Comparison of ENCODE assay signal across 24 mouse cellular contexts in genomic region chr4:149730827-149731226, GRCm38 (mm10). TPM values are rescaled to one million over a fixed set of nuclear protein-coding genes. Genes with fewer than 3 reads are reported as not detected.
DNase-seq lines count a peak whose midpoint lies in the region; ATAC-seq lines count a peak whose summit lies in the region.
"Had no signal": no experiment of that assay in that cellular context is flagged by ENCODE, and none has a peak within 500 bp of the region (broad histone marks: within the 10 kb centered on the region; RNA-seq: fewer than 3 reads in every experiment).

No protein-coding gene starts in this region.

- no peak overlapping the region for H3K9ac ChIP-seq in heart, embryonic 15.5 days
- no peak overlapping the region for H3K9ac ChIP-seq in kidney, embryonic 16.5 days (replicated peaks; ENCODE audit: low read length)
- H3K9ac ChIP-seq: embryonic facial prominence, embryonic 12.5 days; heart, embryonic 12.5 days; hindbrain, embryonic 15.5 days; liver, embryonic 13.5 days had no signal

- peaks cover 47% of the 10 kb centered on the region for H3K36me3 ChIP-seq in heart, embryonic 15.5 days
- peaks cover 42% of the 10 kb centered on the region for H3K36me3 ChIP-seq in kidney, embryonic 16.5 days (ENCODE audit: insufficient read depth, low read length)

- H3K4me1 ChIP-seq in heart, embryonic 15.5 days (replicated peaks) = peaks cover 61% of the 10 kb centered on the region
- H3K4me1 ChIP-seq in kidney, embryonic 16.5 days (ENCODE audit: insufficient read depth, low read length) = peaks cover 35% of the 10 kb centered on the region

- no peaks in the 10 kb centered on the region for H3K9me3 ChIP-seq in heart, embryonic 15.5 days (replicated peaks)
- H3K9me3 ChIP-seq in kidney, embryonic 16.5 days (ENCODE audit: low read length) = no peaks in the 10 kb centered on the region
- H3K9me3 ChIP-seq: embryonic facial prominence, embryonic 12.5 days; G1E; heart, embryonic 12.5 days; hindbrain, embryonic 15.5 days; liver, embryonic 13.5 days had no signal

- H3K4me3 ChIP-seq in heart, embryonic 15.5 days = no peak overlapping the region
- H3K4me3 ChIP-seq in kidney, embryonic 16.5 days (ENCODE audit: low read length) = no peak overlapping the region
- H3K4me3 ChIP-seq: embryonic facial prominence, embryonic 12.5 days; heart, embryonic 12.5 days; hindbrain, embryonic 15.5 days; liver, embryonic 13.5 days had no signal

- intact Hi-C loops in heart, postnatal 10 days (cut with DNase I) = no loop called here

- no peak for DNase-seq in heart, postnatal 10 days
- no peak for DNase-seq in kidney, adult 18-20 months
- DNase-seq in ES-CJ7 (ENCODE audit: low read depth, low spot score) (peak; percentile 59), R1 (ENCODE audit: low read depth, low spot score) (peak; percentile 82)
- no peak for DNase-seq in spleen, postnatal 14 days (ENCODE audit: low spot score in 2 of 2)
- DNase-seq: adrenal gland, postnatal 36 days; cerebellum, adult 18-20 months; gastrocnemius, postnatal 25 days; kidney, adult 11 months; kidney, postnatal 4 days; layer of hippocampus, adult 9-11 months; liver, embryonic 13.5 days; lung, postnatal 10 days; midbrain, embryonic 14.5 days; right cerebral cortex, postnatal 25 days; thymus, adult 2 months had no signal

- 60% methylated on average over 7 of the region's 7 CpGs for WGBS in heart, embryonic 15.5 days
- WGBS in kidney, embryonic 16.5 days = 64% methylated on average over 7 of the region's 7 CpGs

- H3K4me2 ChIP-seq in heart, embryonic 15.5 days = 0 out of 2 replicates have a peak overlapping the region, but pooled peaks have one; percentile 15
- no peak overlapping the region for H3K4me2 ChIP-seq in kidney, embryonic 16.5 days (replicated peaks; ENCODE audit: low read depth, low read length)
- H3K4me2 ChIP-seq: embryonic facial prominence, embryonic 12.5 days; heart, embryonic 12.5 days; hindbrain, embryonic 15.5 days; liver, embryonic 13.5 days had no signal

- H3K27ac ChIP-seq in heart, embryonic 15.5 days = peak overlapping the region; percentile 49
- 0 out of 2 replicates have a peak overlapping the region, but pooled peaks have one; percentile 1 for H3K27ac ChIP-seq in kidney, embryonic 16.5 days (ENCODE audit: low read length)
- H3K27ac ChIP-seq: embryonic facial prominence, embryonic 12.5 days; hindbrain, embryonic 15.5 days; liver, embryonic 13.5 days had no signal

- H3K27me3 ChIP-seq in heart, embryonic 15.5 days = no peaks in the 10 kb centered on the region
- H3K27me3 ChIP-seq in kidney, embryonic 16.5 days (ENCODE audit: insufficient read depth, low read length) = no peaks in the 10 kb centered on the region
- H3K27me3 ChIP-seq: embryonic facial prominence, embryonic 12.5 days; heart, embryonic 12.5 days; hindbrain, embryonic 15.5 days; liver, embryonic 13.5 days had no signal

- no peak for ATAC-seq in heart, embryonic 15.5 days (replicated peaks; ENCODE audit: insufficient number of reproducible peaks, insufficient read depth, low FRiP score, low read depth)
- no peak for ATAC-seq in kidney, embryonic 16.5 days (ENCODE audit: low FRiP score, low TSS enrichment)
- ATAC-seq in erythroblast, adult 5-6 weeks (replicated peaks; ENCODE audit: low FRiP score, poor library complexity, severe bottlenecking) = no peak
- ATAC-seq: forebrain, embryonic 14.5 days had no signal

RNA-seq across cellular contexts. Expression of gene Tmem201, which starts 7.0 kb away (rescaled TPM):
- 42.5 and 46.6 TPM in 2 replicates for polyA plus RNA-seq in heart, embryonic 15.5 days (2015; fragmentation: Nextera tagmentation; extraction: Ambion mirVana)
- 10 to 100 TPM; 82.8 to 88.9 TPM for total RNA-seq in heart, postnatal 10 days (2021)
- 39.2 and 41.8 TPM in 2 replicates for polyA plus RNA-seq in kidney, embryonic 16.5 days (2015; fragmentation: Nextera tagmentation; extraction: Ambion mirVana)
- 2.7 and 23.2 TPM in 2 replicates for total RNA-seq in erythroblast, adult 5-6 weeks (2015; ENCODE audit: low replicate concordance)
- 0.85 and 3.2 TPM in 2 replicates for total RNA-seq in erythroblast, adult 5-6 weeks (2017; ENCODE audit: low replicate concordance)

RNA-seq across cellular contexts. Expression of gene Pik3cd, which starts 28.5 kb away (rescaled TPM):
- polyA plus RNA-seq in heart, embryonic 15.5 days (2015; fragmentation: Nextera tagmentation; extraction: Ambion mirVana) = 3.1 and 8.4 TPM in 2 replicates
- 1 to 10 TPM; 4.1 to 4.6 TPM for total RNA-seq in heart, postnatal 10 days (2021)
- polyA plus RNA-seq in kidney, embryonic 16.5 days (2015; fragmentation: Nextera tagmentation; extraction: Ambion mirVana) = 4.5 and 4.7 TPM in 2 replicates
- 11.1 and 14.4 TPM in 2 replicates for total RNA-seq in erythroblast, adult 5-6 weeks (2015; ENCODE audit: low replicate concordance)
- total RNA-seq in erythroblast, adult 5-6 weeks (2017; ENCODE audit: low replicate concordance) = 14.9 and 20.2 TPM in 2 replicates

RNA-seq across cellular contexts. Expression of gene Slc25a33, which starts 43.2 kb away (rescaled TPM):
- polyA plus RNA-seq in heart, embryonic 15.5 days (2015; fragmentation: Nextera tagmentation; extraction: Ambion mirVana) = 5.1 and 6.0 TPM in 2 replicates
- 10 to 100 TPM; 10.3 to 19.6 TPM for total RNA-seq in heart, postnatal 10 days (2021)
- polyA plus RNA-seq in kidney, embryonic 16.5 days (2015; fragmentation: Nextera tagmentation; extraction: Ambion mirVana) = 13.9 and 14.2 TPM in 2 replicates
- total RNA-seq in erythroblast, adult 5-6 weeks (2015; ENCODE audit: low replicate concordance) = not detected in 2 replicates
- total RNA-seq in erythroblast, adult 5-6 weeks (2017; ENCODE audit: low replicate concordance) = not detected in 2 replicates

Comparison
In these comparisons a context has a peak if more than half of its experiments do, and no peak if none do; other contexts are left out.
1. DNase-seq: peak in ES-CJ7 (single experiment) and R1 (single experiment); none in heart, postnatal 10 days (0 of 2), kidney, adult 18-20 months (single experiment) and spleen, postnatal 14 days (0 of 2).
2. RNA of gene Slc25a33, which starts 43.2 kb away (total RNA-seq): 10.3 to 19.6 TPM in heart, postnatal 10 days; not detected in erythroblast, adult 5-6 weeks; every median in the first group is over 4 times any median in the second.